Mouse (Mus musculus) heart, embryonic 16.5 days (tissue): Measurements from ENCODE around the gene Nlrp14. TPM values are rescaled to one million over a fixed set of nuclear protein-coding genes. Genes with fewer than 3 reads are reported as not detected.
"Not testable (repeated sequence)": the region's sequence is repeated elsewhere in the genome, so short reads cannot be mapped to it uniquely, and the experiment has no call there.

Experiments
- ATAC-seq: fragments of 200-750 bp; cut with Nextera tagmentation; replicated peaks from 2 replicates; pipeline ENCODE4 v1.8.0; 2017; ENCODE audit warnings: moderate number of reproducible peaks; ENCODE audit not compliant: insufficient read depth, low FRiP score; ENCODE audit errors: extremely low read depth
- H3K27ac ChIP-seq: fragments of 300-500 bp; sonication (generic); 2 replicates; pipeline ENCODE4 v1.5.1; 2014; ENCODE audit warnings: mild to moderate bottlenecking, low read length, control low read depth, moderate library complexity
- H3K27me3 ChIP-seq: fragments of 300-500 bp; sonication (generic); 2 replicates; pipeline ENCODE4 v1.6.1; 2014; ENCODE audit warnings: low read length, mixed read lengths; ENCODE audit not compliant: control insufficient read depth, insufficient read depth
- H3K36me3 ChIP-seq: fragments of 300-500 bp; sonication (generic); 2 replicates; pipeline ENCODE4 v1.6.1; 2014; ENCODE audit not compliant: control insufficient read depth, insufficient read depth
- H3K4me1 ChIP-seq: fragments of 300-500 bp; sonication (generic); 2 replicates; pipeline ENCODE4 v1.6.1; 2014; ENCODE audit warnings: low read length, mixed read lengths; ENCODE audit not compliant: control insufficient read depth, insufficient read depth
- H3K4me2 ChIP-seq: fragments of 300-500 bp; sonication (generic); 2 replicates; pipeline ENCODE4 v1.6.1; 2014; ENCODE audit warnings: low read depth, mild to moderate bottlenecking, control low read depth, low read length
- H3K4me3 ChIP-seq: fragments of 300-500 bp; sonication (generic); 2 replicates; pipeline ENCODE4 v1.5.1; 2014; ENCODE audit warnings: mild to moderate bottlenecking, control low read depth, low read length
- H3K9ac ChIP-seq: fragments of 300-500 bp; sonication (generic); 2 replicates; pipeline ENCODE4 v1.6.1; 2014; ENCODE audit warnings: low read length, control low read depth
- H3K9me3 ChIP-seq: fragments of 300-500 bp; sonication (generic); replicated peaks from 2 replicates; pipeline ENCODE4 v1.6.1; 2016; ENCODE audit warnings: low read length; ENCODE audit not compliant: control insufficient read depth
- WGBS: fragments of 180-500 bp; shearing (Covaris S2); extraction: QIAGEN DNeasy Blood & Tissue Kit; methylation state at CpG from one replicate; pipeline ENCODE4 v1.1.7; 2014; 5-methylcytosine and 5-hydroxymethylcytosine counted together
- polyA plus RNA-seq: library from polyadenylated mRNA; unstranded; fragments of >200 nt; fragmentation: Nextera tagmentation; extraction: Ambion mirVana; gene quantifications from 2 replicates; pipeline ENCODE4 v1.2.1, GENCODE M21; 2015

The Nlrp14 gene
- polyA plus RNA-seq, result not detected in 2 replicates

DNA sequence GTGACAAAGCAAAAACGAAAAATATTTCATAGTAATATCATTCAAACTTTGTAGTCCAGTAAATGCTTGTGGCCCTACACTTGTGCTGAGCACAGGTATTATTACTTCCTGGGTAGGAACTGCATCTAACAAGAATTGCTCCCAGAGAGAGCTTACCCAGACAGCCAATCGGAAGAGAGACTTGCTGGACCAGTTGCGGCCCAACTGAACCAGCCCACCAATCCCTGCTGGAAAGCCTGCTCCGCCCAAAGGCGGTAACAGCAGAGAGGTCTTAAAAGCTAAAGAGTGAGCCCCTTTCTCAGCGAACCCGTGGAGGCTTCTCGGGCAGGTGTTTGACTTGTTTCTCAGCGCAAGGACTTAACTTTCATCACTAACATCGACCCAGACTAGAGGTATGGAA, at the start of gene Nlrp14:
TSS of gene Nlrp14 (plus strand) at position 301 of the 400 bp plus-strand sequence.
- Histone ChIP-seq H3K4me1 (no peaks in the 10 kb centered on the region), H3K4me2 (no peak within 1 kb of the TSS), H3K4me3 (no peak within 1 kb of the TSS), H3K36me3 (no peaks in the 10 kb centered on the region), H3K27me3 (no peaks in the 10 kb centered on the region), H3K9ac (no peak within 1 kb of the TSS), H3K9me3 (no peaks in the 10 kb centered on the region; the same call in 1 of the 2 replicates), H3K27ac (no peak within 1 kb of the TSS)
- 67% methylated on average over 10 of the region's 10 CpGs for WGBS
- ATAC-seq, result no peak

DNA sequence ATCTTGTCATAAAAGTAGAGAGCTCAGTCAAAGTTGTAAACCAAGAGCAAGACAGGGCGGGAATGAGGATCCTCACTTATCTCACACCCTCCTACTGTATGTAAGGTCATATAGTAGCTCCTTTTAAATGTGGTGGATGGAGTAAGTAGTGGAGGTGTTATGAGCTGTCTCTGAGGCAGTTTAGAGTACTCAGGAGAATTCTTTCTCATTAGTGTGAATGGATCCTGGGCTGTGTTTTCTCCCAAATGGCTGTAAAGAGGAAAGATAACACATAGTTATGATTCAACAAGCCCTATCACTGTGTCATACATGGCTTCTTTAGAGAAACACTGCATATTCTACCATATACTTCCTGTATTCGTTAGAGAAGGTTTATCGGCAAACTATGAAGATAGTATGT, 35.8 kb upstream of the Nlrp14 start, which contains the start of gene Olfr715:
TSS of gene Olfr715 (minus strand) at position 101 of the 400 bp plus-strand sequence.
- H3K4me2 ChIP-seq, H3K4me1 ChIP-seq, ATAC-seq, H3K36me3 ChIP-seq, H3K4me3 ChIP-seq, H3K9me3 ChIP-seq, H3K9ac ChIP-seq, H3K27me3 ChIP-seq, H3K27ac ChIP-seq: not testable (repeated sequence)
- WGBS, result 81% methylated on average over 2 of the region's 3 CpGs

- WGBS, result 51% methylated on average over 2 of the region's 2 CpGs
- H3K4me3 ChIP-seq, result not testable (repeated sequence)
These were observed 28.8 kb upstream of the Nlrp14 start, which contains the start of gene Olfr716 for GRCm38 (mm10) chr7:107138027-107138426. Olfr716 (plus strand) TSS chr7:107138327.

DNA sequence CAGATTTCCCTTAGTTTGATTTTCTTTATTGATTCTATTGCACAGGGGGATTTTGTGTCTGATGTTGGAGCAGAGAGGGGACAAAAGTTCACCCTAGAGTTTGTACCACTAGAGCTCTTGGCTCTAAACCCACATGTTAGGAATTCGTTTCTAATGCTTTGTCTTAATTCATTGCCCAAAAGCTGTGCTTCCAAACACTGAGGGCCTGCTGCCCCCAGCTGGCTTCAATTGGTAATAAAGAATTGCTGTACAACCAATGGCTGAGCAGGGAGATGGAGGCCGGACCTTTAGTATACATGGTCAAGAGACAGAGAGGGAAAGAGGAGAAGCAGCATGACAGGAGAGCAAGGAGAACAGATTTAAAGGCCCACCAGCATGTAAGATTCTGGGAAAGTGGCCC, 13.6 kb downstream of the Nlrp14 start:
- H3K4me3 ChIP-seq, result no peak overlapping the region
- H3K4me2 ChIP-seq, result no peak overlapping the region
- no peaks in the 10 kb centered on the region for H3K4me1 ChIP-seq
- no peaks in the 10 kb centered on the region for H3K36me3 ChIP-seq
- 43% methylated on average over 2 of the region's 2 CpGs for WGBS
- H3K27ac ChIP-seq, result no peak overlapping the region
- no peaks in the 10 kb centered on the region for H3K27me3 ChIP-seq
- no peak for ATAC-seq
- H3K9me3 ChIP-seq, result no peaks in the 10 kb centered on the region
- H3K9ac ChIP-seq, result no peak overlapping the region

More at GRCm38 (mm10) chr7:107138027-107138426, 28.8 kb upstream of the Nlrp14 start, which contains the start of gene Olfr716:
- not testable (repeated sequence) for H3K27ac ChIP-seq, H3K27me3 ChIP-seq, H3K36me3 ChIP-seq, H3K4me1 ChIP-seq, H3K9me3 ChIP-seq, H3K9ac ChIP-seq, ATAC-seq, H3K4me2 ChIP-seq

DNA sequence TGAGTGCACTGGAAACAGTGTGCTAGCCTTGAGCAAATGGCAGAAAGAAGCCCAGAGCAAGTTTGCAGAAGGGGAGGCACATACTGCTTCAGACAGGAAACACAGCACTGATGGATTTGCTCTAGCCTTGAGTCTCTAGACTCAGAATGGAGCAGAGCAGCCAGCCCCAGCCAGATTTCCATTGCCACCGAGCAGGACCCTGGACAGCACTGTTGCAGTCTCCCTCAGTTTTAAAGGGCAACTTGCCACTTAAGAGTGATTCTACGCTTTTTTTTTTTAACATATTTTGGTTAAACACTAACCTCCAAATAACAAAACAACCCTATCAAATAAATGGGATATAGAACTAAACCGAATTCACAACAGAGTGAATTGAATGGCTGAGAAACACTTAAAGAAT, 35.0 kb downstream of the Nlrp14 start:
- Histone ChIP-seq H3K27ac (no peak overlapping the region), H3K4me1 (no peaks in the 10 kb centered on the region), H3K9ac (no peak overlapping the region), H3K4me3 (no peak overlapping the region), H3K36me3 (no peaks in the 10 kb centered on the region), H3K27me3 (no peaks in the 10 kb centered on the region), H3K4me2 (no peak overlapping the region), H3K9me3 (no peaks in the 10 kb centered on the region)
- 30% methylated on average over 3 of the region's 3 CpGs for WGBS
- ATAC-seq, result no peak

DNA sequence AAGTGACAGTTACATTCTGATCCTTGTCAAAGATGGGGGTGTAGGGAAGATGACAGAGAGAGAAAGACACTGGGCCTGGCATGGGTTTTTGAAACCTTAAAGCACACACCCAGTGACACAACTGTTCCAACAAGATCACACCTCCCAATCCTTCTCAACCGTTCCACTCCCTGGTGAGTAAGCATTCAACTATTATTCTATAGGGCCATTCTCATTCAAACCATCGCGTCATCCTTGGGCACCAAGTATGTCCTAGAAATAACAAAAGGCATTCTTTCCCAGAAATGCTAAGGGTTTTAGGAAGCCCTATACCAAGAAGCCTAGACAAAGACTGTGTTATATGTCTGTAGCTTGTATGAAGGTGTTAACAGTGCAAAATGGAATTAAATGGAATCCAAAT, 41.1 kb downstream of the Nlrp14 start:
- no peak for ATAC-seq
- Histone ChIP-seq H3K9me3 (peaks cover 16% of the 10 kb centered on the region), H3K4me2 (no peak overlapping the region), H3K36me3 (no peaks in the 10 kb centered on the region), H3K4me3 (no peak overlapping the region), H3K4me1 (no peaks in the 10 kb centered on the region), H3K27ac (no peak overlapping the region), H3K9ac (no peak overlapping the region), H3K27me3 (peaks cover 32% of the 10 kb centered on the region)
- WGBS, result 80% methylated on average over 3 of the region's 3 CpGs

- H3K27me3 ChIP-seq, result peaks cover 32% of the 10 kb centered on the region
- H3K4me3 ChIP-seq, result peak within 1 kb of the TSS; percentile 10
- no peak for ATAC-seq
- no peak within 1 kb of the TSS; the same call in 1 of the 2 replicates for H3K4me2 ChIP-seq
- H3K27ac ChIP-seq, result no peak within 1 kb of the TSS
- 30% methylated on average over 63 of the region's 70 CpGs for WGBS
- H3K4me1 ChIP-seq, result no peaks in the 10 kb centered on the region
- no peaks in the 10 kb centered on the region for H3K36me3 ChIP-seq
- no peak within 1 kb of the TSS for H3K9ac ChIP-seq
- H3K9me3 ChIP-seq, result peaks cover 16% of the 10 kb centered on the region
These were observed 42.5 kb downstream of the Nlrp14 start, which contains the start of gene Rbmxl2 for GRCm38 (mm10) chr7:107209204-107209860. Rbmxl2 (plus strand) TSS chr7:107209445.

DNA sequence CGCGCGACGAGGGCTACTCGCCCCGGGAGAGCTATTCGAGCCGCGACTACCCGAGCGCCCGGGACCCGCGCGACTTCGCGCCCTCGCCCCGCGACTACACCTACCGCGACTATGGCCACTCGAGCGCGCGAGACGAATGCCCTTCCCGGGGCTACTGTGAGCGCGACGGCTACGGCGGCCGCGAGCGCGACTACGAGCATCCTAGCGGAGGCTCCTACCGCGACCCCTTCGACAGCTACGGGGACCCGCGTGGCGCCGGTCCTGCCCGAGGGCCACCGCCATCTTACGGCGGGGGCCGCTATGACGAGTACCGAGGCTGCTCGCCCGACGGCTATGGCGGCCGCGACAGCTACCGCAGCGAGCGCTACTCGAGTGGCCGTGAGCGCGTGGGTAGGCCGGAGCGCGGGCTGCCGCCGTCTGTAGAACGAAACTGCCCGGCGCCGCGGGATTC, 43.4 kb downstream of the Nlrp14 start:
- Histone ChIP-seq H3K27me3 (peaks cover 32% of the 10 kb centered on the region), H3K9ac (no peak overlapping the region), H3K4me2 (no peak overlapping the region; the same call in 1 of the 2 replicates), H3K4me3 (peak overlapping the region; percentile 10), H3K27ac (no peak overlapping the region), H3K36me3 (no peaks in the 10 kb centered on the region), H3K9me3 (peaks cover 16% of the 10 kb centered on the region), H3K4me1 (no peaks in the 10 kb centered on the region)
- 17% methylated on average over 77 of the region's 77 CpGs for WGBS
- no peak for ATAC-seq

DNA sequence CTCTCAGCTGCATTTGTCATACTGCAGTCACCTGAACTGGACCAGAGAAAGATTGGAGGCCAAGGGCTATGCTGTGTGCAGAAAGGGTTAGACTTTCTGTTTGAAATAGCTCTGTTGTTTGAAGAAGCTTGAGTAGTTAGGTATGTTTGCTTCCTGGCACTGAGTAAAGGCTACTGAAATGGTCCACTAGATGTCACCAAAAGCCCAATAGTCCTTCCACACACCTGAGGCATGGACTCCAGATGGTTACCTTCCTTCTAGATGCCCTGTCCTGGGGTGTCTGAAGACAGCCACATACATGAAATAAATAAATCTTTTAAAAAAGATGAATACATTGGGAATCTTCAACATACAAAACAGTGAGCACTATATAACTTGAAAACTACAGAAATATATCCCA, 48.9 kb downstream of the Nlrp14 start:
- Histone ChIP-seq H3K9me3 (no peaks in the 10 kb centered on the region), H3K4me3 (no peak overlapping the region), H3K4me2 (no peak overlapping the region), H3K27ac (no peak overlapping the region), H3K4me1 (no peaks in the 10 kb centered on the region), H3K9ac (no peak overlapping the region), H3K27me3 (peaks cover 11% of the 10 kb centered on the region), H3K36me3 (no peaks in the 10 kb centered on the region)
- no peak for ATAC-seq
